Mouse (Mus musculus) WW6 (cell line): ENCODE measurements at regions not wholly inside any gene's neighbourhood (a gene's known extent, or its start where the extent isn't known, plus 50 kb on each side); places are given as distances from the start of the nearest gene placed in this dataset.

Experiments
- DNase-seq: peaks from one replicate; pipeline ENCODE4 v3.0.0-alpha.2; 2013; ENCODE audit warnings: low read depth, low spot score

- DNase-seq: no peak
Measured at GRCm38 (mm10) chr7:111337053-111337452, 254.2 kb upstream of the Eif4g2 start.

GRCm38 (mm10) chr7:111322901-111323300, 240.1 kb upstream of the Eif4g2 start:
- no peak for DNase-seq

GRCm38 (mm10) chr7:111319917-111320316, 237.1 kb upstream of the Eif4g2 start:
- no peak for DNase-seq

DNA sequence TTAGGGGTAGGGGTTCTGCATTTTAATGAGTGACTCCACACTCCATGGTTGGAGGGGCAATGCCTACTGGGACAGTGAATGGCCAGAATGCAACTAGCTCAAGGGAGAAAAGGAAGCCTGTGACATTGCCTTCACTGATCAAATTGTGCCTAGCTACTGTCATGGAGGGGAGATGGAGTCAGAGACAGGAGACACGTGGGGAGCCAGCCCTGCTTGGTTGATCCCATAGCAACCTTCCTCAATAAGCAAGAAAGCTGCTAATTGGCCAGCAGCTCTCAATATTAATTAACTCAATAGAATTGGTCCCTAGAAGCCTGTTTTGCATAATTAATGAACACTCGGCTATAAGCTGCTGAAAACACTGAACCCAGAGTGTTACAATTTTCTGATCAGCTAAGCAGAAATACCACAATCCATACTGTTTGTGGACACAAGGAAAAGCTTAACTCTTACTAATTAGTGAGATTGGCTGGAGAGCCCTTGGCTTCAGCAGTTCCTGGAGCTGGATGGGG, 233.7 kb upstream of the Eif4g2 start:
- no peak for DNase-seq

- no peak for DNase-seq
Measured at GRCm38 (mm10) chr7:111313921-111314320, 231.1 kb upstream of the Eif4g2 start.

DNA sequence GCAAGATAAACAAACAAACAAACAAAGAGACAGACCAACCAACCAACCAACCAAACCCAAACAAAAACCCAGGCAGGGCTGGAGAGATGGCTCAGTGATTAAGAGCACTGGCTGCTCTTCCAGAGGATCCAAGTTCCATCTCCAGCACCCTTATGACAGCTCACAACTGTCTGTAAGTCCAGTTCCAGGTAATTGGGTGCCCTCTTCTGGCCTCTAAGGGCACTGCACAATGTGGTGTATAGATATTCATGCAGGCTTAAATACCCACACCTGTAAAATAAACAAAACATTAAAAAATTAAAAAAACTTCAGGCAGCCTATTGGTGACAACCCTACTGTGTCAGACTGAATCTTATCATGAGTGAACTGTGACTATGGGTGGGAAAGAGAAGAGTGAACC, 222.4 kb upstream of the Eif4g2 start:
- peak; percentile 11 for DNase-seq

- DNase-seq: no peak
Measured at GRCm38 (mm10) chr7:111301791-111302488, 219.1 kb upstream of the Eif4g2 start.

GRCm38 (mm10) chr7:111297174-111297902, 214.5 kb upstream of the Eif4g2 start:
- DNase-seq: no peak

GRCm38 (mm10) chr7:111283411-111283955, 200.7 kb upstream of the Eif4g2 start:
- DNase-seq: no peak

- DNase-seq: no peak
Measured at GRCm38 (mm10) chr7:111282314-111282713, 199.5 kb upstream of the Eif4g2 start.

DNA sequence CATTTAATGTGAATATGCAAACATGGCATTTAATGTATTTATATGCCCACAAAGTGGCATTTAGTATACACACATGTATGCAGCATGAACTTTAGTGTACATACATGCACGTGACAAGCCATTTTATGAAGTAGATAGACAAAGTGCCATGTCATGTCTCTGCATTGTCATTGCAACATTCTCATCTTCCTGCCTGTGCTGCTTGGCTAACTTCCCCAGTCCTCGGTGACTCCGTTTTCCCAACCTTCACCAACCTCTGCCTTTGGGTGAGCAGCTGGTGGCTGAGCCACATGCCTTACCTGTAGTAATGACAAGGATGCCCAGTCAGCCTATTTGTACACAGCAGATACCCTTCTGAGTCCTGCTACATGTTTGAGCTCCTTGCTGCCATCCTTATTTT, 194.9 kb upstream of the Eif4g2 start:
- no peak for DNase-seq

DNA sequence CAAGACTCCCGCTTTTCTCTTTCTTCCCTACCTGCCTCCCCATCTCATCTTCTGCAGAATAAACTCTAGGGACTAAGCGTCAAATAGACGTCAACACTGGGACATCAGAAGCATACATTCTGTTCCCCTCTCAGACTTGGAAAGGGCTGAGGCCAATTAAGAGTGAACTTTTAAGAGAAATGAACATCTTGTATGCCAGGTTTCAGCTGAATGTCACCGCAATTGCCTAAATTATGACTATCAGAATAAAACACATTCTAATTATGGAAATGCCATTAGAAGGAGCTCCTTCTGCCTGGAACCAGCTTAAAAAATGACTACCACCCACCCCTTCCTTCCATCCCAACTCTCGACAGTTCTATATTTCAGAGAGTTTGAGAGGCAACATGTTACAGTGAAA, 191.0 kb upstream of the Eif4g2 start:
- no peak for DNase-seq

DNA sequence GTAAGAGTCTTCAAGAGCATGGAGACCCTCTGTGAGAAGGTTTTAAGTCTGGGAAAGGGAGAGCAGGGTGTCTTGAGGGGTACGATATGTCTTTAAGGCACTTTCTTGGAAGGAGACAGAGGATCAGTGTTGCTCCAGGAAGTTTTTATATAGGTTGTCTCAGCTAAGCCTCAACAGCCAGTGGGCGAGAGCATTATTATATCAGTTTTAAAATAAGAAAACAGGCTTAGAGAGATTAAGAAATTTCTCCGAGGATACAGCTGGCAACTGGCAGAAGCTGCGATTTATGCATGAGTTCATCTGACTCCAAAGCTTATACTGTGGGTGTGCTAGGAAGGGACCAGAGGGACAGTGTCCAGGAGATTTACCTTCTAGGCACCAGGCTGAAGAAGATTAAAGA, 188.0 kb upstream of the Eif4g2 start:
- no peak for DNase-seq

- no peak for DNase-seq
Measured at GRCm38 (mm10) chr7:111268197-111268596, 185.4 kb upstream of the Eif4g2 start.

DNA sequence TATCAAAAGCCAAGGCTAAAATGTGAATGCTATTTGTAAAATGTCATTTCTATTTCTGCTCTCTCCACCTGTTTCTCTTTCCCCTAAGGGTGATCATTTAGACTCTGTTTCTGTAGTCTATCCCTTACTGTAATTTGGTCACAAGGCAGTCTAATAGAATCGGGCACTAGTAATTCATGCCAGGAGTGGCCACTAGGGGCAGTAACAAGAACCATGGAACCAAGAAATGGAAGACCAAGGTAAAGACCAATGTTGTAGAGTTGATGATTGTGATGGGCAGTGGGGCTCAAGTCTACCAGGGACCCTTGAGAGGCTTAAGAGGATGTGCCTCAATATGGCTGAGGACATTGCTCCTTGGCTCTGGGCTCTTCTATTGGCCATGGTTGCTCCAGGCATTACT, 180.5 kb upstream of the Eif4g2 start:
- no peak for DNase-seq

DNA sequence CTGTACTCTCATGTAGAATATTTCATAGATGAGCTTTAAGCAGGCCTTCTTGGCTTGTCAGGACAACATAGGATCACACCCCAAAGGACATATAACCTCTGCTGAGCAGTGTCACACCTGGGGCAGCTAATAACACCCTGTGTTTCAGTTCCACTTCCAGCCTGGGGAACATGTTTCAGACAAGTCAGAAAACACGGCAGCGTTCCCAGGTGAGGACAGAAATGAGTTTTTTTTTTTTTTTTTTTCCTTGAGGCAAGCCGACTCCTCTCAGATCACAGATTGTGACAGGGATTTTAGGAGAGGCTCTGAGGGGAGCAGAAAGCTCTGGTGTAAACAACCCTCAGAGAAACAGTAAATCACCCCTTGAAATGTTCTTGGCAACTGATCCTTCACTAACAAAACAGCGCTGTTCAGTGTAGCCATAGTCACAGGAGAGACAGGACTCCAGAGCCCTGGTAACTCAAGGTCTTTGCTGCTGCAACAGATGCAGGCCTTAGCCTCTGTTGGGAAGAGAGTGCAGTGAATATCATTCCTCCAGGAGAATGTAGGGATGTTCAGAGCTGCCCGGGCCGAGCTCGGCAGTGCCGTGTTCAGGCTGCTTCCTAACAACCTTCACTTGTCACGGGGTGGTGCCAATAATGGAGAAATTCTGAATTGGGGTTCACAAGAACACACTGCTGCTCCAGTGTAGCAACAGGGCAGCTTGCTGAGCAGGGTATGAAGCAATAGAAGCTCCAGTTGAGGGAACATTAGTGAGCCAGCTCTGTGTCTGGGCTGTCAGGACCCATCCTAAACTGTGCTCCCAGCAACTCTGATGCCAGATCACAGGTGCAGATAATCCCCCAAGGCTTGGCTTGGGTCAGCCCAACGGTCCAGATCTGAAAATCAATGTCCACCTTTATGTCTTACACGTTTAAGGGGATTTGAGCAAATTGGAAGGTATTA, 177.1 kb upstream of the Eif4g2 start:
- DNase-seq: no peak

- DNase-seq: no peak
Measured at GRCm38 (mm10) chr7:111257842-111258241, 175.0 kb upstream of the Eif4g2 start.

GRCm38 (mm10) chr7:111256199-111256598, 173.4 kb upstream of the Eif4g2 start:
- DNase-seq: no peak

DNA sequence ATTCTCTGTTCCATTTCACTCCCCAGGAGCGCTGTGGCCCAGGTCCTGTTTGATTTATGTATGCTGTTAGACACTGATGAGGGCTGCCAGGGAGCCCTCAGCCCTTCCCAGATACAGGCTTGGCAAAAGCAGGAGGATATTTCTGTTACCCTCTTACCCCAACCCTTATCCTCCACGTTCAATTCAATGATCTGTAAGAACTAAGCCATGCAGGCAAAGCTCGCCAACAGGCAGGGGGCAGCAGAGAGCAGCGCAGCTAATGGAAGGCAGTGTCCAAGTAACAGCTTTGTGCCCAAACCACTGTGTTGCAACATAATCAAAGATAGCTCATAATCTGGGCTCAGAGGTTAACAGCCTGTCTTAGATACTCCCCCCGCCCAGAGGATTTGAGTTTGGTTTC, 166.8 kb upstream of the Eif4g2 start:
- DNase-seq: peak; percentile 26

DNA sequence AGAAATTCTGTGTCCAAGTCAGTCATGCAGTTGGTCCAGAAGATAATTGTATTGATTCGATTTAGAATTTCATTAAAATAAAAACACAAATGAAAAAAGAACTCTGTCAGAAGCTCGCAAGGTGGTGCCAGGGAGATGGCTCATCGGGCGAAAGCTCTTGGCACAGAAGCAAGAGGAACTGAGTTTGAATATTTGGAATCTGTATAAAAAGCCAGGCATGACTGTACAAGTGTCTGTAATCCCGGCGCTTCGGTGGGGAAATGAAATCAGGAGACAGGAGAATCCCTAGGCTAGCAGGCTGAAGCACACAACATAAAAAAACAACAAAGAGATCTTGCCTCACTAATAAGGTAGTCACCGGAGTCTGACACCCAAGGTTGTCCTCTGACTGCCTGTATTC, 162.7 kb upstream of the Eif4g2 start:
- DNase-seq: no peak

DNA sequence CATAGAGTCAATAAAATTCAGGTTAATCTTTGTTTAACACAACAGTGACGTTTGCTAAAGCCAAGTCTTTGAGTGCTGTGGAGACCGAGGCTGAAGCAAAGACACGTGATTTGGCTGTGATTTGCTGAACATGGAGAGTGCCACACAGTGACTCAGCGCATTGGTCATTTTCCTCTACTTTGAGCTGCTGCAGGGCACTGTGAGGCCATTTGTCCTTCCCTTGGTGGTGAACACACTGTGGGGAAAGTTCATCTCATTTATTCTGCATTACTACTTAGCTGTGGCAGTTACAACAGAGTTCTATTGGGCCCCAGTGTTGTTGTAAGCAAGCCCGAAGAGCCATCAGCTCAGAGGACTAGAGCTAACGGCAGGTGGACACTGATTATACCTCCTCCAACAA, 162.2 kb upstream of the Eif4g2 start:
- DNase-seq: no peak

DNA sequence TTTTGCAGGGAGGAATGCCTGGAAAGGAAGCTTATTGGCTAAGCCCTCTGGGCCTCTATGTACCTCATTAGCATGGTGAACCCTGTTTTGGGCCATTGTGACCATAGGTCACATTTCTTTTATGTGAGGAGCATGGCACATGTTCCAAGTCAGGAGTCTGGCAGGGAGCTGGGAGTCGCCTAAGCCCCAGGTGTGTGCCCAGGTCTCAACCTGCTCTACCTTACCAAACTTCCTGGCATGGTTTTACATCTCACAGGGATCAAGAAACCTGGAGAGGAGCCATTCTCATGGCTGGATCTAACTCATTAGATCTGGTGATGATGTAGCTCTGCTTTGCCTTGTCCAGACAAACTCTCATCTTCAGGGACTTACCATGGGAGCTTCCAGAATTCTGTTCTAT, 161.0 kb upstream of the Eif4g2 start:
- DNase-seq: no peak
